Mouse (Mus musculus) small intestine, adult 2 months (tissue): ENCODE data around the gene Mrpl38. TPM values are rescaled to one million over a fixed set of nuclear protein-coding genes. Genes with fewer than 3 reads are reported as not detected.
A peak's percentile ranks its signal among the peaks of the same experiment; 100 is the strongest.

Experiments
- H3K27ac ChIP-seq: fragments of 200-500 bp; 2 replicates; pipeline ENCODE4 v1.5.1; 2012; ENCODE audit warnings: low read depth, low read length, control low read depth, inconsistent platforms; ENCODE audit not compliant: insufficient read depth
- H3K27me3 ChIP-seq: fragments of 200-500 bp; 2 replicates; pipeline ENCODE4 v1.6.1; 2012; ENCODE audit warnings: mild to moderate bottlenecking, moderate library complexity, low read length, inconsistent platforms; ENCODE audit not compliant: control insufficient read depth, insufficient read depth
- H3K36me3 ChIP-seq: fragments of 200-500 bp; 2 replicates; pipeline ENCODE4 v1.6.1; 2012; ENCODE audit warnings: mild to moderate bottlenecking, low read length, control low read depth, inconsistent platforms; ENCODE audit not compliant: control insufficient read depth, insufficient read depth
- H3K4me1 ChIP-seq: fragments of 200-500 bp; 2 replicates; pipeline ENCODE4 v1.6.1; 2012; ENCODE audit warnings: low read length, inconsistent platforms, mixed read lengths; ENCODE audit not compliant: control insufficient read depth, insufficient read depth, insufficient read length
- H3K4me3 ChIP-seq: fragments of 200-500 bp; 2 replicates; pipeline ENCODE4 v1.5.1; 2012; ENCODE audit warnings: low read depth, mild to moderate bottlenecking, control low read depth, inconsistent platforms, low read length, moderate library complexity
- CTCF ChIP-seq: fragments of 200-500 bp; IDR thresholded peaks from 2 replicates; pipeline ENCODE4 v1.5.1; 2012; ENCODE audit warnings: low read depth, mild to moderate bottlenecking, control low read depth, inconsistent platforms, low read length, moderate library complexity, mixed read lengths; ENCODE audit not compliant: insufficient replicate concordance, insufficient read length; ENCODE audit errors: extremely low read depth
- POLR2A ChIP-seq: fragments of 200-500 bp; IDR thresholded peaks from 2 replicates; pipeline ENCODE4 v1.6.1; 2012; ENCODE audit warnings: low read depth, mild to moderate bottlenecking, control low read depth, inconsistent platforms, low read length, moderate library complexity
- WGBS: fragments of 180-500 bp; shearing (Covaris S2); methylation state at CpG from one replicate; pipeline ENCODE4 v1.1.7; 2018; 5-methylcytosine and 5-hydroxymethylcytosine counted together
- polyA plus RNA-seq: library from polyadenylated mRNA; depleted of rRNA; stranded (reverse); fragments of >200 nt; gene quantifications from 2 replicates; pipeline ENCODE4 v1.2.3, GENCODE M21; 2012

Mrpl38 gene
- polyA plus RNA-seq, 1 experiment = 40.1 TPM

- Histone ChIP-seq H3K4me3 (no peak overlapping the region), H3K27me3 (peaks cover 18% of the 10 kb centered on the region), H3K36me3 (no peaks in the 10 kb centered on the region), H3K27ac (no peak overlapping the region), H3K4me1 (peaks cover 28% of the 10 kb centered on the region)
- TF ChIP-seq CTCF = no peak
- WGBS = 61% methylated on average over 32 of the region's 32 CpGs
Measured at GRCm38 (mm10) chr11:116106154-116106962, 32.3 kb downstream of the Mrpl38 start.

GRCm38 (mm10) chr11:116105065-116105464 lies 33.6 kb downstream of the Mrpl38 start:
- WGBS = 89% methylated on average over 2 of the region's 2 CpGs
- TF ChIP-seq POLR2A = no peak
- TF ChIP-seq CTCF = no peak
- H3K27me3 ChIP-seq = peaks cover 16% of the 10 kb centered on the region
- H3K4me1 ChIP-seq = peaks cover 34% of the 10 kb centered on the region
- no peaks in the 10 kb centered on the region for H3K36me3 ChIP-seq
- no peak overlapping the region for H3K27ac ChIP-seq
- no peak overlapping the region for H3K4me3 ChIP-seq

GRCm38 (mm10) chr11:116104006-116104646 lies 34.5 kb downstream of the Mrpl38 start:
- 34% methylated on average over 14 of the region's 14 CpGs for WGBS

GRCm38 (mm10) chr11:116103572-116103971 lies 35.1 kb downstream of the Mrpl38 start:
- TF ChIP-seq CTCF (no peak), POLR2A (no peak)
- Histone ChIP-seq H3K27me3 (peaks cover 1% of the 10 kb centered on the region; the same call in 1 of the 2 replicates), H3K36me3 (no peaks in the 10 kb centered on the region), H3K4me3 (no peak overlapping the region), H3K27ac (peak overlapping the region; percentile 38), H3K4me1 (peaks cover 27% of the 10 kb centered on the region)
- WGBS = 52% methylated on average over 12 of the region's 12 CpGs

More at GRCm38 (mm10) chr11:116104006-116104646, 34.5 kb downstream of the Mrpl38 start:
- Histone ChIP-seq H3K4me1 (peaks cover 27% of the 10 kb centered on the region), H3K36me3 (no peaks in the 10 kb centered on the region), H3K4me3 (no peak overlapping the region), H3K27ac (peak overlapping the region; percentile 59), H3K27me3 (peaks cover 7% of the 10 kb centered on the region)
- no peak for TF ChIP-seq POLR2A
- TF ChIP-seq CTCF = no peak

- no peaks in the 10 kb centered on the region for H3K27me3 ChIP-seq
- peak overlapping the region; percentile 66 for H3K27ac ChIP-seq
- 44% methylated on average over 4 of the region's 4 CpGs for WGBS
- no peak overlapping the region for H3K4me3 ChIP-seq
- no peak for TF ChIP-seq CTCF
- no peak for TF ChIP-seq POLR2A
- H3K4me1 ChIP-seq = peaks cover 18% of the 10 kb centered on the region
- H3K36me3 ChIP-seq = no peaks in the 10 kb centered on the region
Measured at GRCm38 (mm10) chr11:116102472-116102871, 36.2 kb downstream of the Mrpl38 start.

- 55% methylated on average over 11 of the region's 11 CpGs for WGBS
- H3K36me3 ChIP-seq = no peaks in the 10 kb centered on the region
- H3K4me1 ChIP-seq = peaks cover 14% of the 10 kb centered on the region
- H3K27me3 ChIP-seq = no peaks in the 10 kb centered on the region
- H3K27ac ChIP-seq = peak overlapping the region; percentile 66
- H3K4me3 ChIP-seq = no peak overlapping the region; the same call in 1 of the 2 replicates
- TF ChIP-seq CTCF = no peak
- TF ChIP-seq POLR2A = no peak; the same call in 1 of the 2 replicates
Measured at GRCm38 (mm10) chr11:116101931-116102381, 36.7 kb downstream of the Mrpl38 start.

GRCm38 (mm10) chr11:116100839-116101238 lies 37.8 kb downstream of the Mrpl38 start:
- Histone ChIP-seq H3K4me1 (peaks cover 14% of the 10 kb centered on the region), H3K27ac (peak overlapping the region; percentile 66), H3K36me3 (no peaks in the 10 kb centered on the region), H3K27me3 (no peaks in the 10 kb centered on the region), H3K4me3 (no peak overlapping the region)
- TF ChIP-seq POLR2A (no peak), CTCF (no peak)
- 82% methylated on average over 7 of the region's 7 CpGs for WGBS
